Mouse (Mus musculus): ENCODE measurements at regions not wholly inside any gene's neighbourhood (a gene's known extent, or its start where the extent isn't known, plus 50 kb on each side); places are given as distances from the start of the nearest gene placed in this dataset.

GRCm38 (mm10) chr15:32002950-32003422, 174.1 kb upstream of the Tas2r119 start:
- TF ChIP-seq CTCF (IDR thresholded peaks at IDR 0.05; ENCODE audit: low read depth) (no peak), EP300 (IDR thresholded peaks at IDR 0.05; ENCODE audit: low read depth) (no peak)

All from liver, postnatal 0 days (tissue).